Mouse (Mus musculus): ENCODE results near the gene Phlpp1.

The Phlpp1 gene

DNA sequence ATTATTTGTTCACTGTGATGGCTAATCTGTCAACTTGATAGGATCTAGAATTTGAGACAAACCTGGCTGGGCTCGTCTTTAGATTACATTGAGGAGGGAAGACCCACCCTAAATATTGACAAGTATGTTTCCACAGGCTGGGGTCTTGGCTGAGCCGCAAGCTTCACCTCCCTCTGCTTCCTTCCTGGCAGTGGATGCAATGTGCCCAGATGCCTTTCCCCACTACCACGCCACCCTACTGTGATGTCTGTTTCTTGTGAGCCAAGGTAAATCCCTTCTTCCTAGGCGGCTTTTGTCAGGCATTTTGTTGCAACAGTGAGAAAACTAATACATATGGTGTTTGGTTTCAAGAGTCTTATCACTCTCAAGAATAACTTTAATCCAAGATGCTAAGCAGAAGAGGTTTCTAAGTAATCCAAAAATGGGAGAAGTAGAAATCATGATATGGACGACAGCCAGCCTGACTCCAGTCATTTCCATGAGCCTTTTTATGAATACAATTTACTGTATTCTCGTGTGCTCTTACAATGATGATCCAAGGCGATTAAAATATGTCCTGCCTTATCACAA is 68.6 kb downstream of the Phlpp1 start:
- in situ Hi-C loops (cut with MboI, MseI) = no loop called here

DNA sequence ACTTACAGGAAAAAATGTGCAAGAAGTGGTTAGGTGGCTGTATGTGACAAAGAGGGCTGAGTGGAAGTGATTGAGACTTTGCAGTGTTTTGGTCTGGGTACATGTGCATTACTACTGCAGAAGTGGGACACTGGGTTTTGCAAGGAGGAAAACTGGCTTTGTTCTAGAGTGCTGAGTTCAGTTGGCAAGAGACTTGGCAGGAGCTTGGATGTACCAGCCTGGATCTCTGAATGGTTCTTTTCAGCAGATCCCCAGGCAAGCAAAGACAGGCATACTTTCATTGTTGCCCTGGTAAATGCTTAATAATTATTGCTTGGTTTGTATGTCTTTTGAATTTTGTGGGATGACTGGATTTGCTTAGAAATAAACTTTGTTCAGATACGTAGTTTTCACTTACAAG is 69.5 kb downstream of the Phlpp1 start:
- in situ Hi-C loops (cut with MboI, MseI) = no loop called here

DNA sequence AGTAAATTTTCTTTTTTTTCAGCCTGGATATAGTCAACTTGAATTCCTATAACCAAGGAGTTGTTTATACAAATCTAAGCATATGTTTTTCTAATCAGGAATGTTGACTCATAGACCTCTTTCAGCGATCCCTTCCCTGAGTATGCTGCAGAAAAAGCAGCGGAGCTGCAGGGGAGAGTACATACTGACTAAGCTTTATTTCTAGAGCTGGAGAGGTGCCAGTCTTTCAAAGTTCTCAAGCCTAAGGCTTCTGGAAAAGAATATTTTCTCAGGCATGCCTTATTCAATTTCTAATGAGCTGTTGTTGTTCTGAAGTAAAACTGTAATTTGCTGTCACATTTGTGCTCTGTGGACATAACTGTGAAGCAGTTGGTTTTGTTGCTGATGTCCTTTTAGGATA is 70.6 kb downstream of the Phlpp1 start:
- in situ Hi-C loops (cut with MboI, MseI) = no loop called here

DNA sequence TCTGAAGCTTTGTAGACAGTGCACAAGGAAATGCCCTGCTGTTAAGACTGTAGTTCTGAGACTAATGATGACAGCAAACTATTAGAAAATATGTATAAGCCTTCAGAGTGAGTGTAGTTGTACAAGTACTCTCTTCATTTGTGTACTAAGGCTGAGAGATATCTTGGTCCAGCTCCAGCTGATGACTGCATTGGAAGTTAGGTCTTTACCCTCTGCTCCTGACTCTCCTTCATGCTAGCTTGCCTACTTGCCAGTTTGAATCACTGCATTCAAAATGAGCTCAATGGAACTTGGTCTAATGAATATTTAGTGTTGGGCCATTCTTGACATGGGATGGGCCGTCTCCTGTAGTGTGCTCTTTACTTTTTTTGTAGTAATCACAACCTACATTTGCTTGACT is 71.8 kb downstream of the Phlpp1 start:
- in situ Hi-C loops (cut with MboI, MseI) = no loop called here

DNA sequence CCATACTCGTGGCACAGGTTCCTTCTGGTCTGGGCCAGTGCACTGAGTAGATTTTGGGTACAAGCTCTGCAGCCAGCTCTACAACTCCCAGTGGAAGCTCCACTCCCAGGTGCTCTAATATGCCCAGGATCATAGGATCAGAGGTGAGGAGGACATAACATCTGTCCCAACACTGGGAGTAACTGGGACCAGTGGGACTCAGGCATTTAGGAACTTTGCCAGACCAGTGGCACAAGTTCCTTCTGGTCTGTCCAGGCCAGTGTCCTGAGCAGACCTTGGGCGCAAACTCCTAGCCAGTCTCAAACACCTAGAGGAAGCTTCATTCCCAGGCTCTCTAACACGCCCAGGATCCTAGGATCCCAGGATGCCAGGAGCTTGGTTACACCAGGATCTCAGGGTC is 72.7 kb downstream of the Phlpp1 start:
- in situ Hi-C loops (cut with MboI, MseI) = no loop called here

DNA sequence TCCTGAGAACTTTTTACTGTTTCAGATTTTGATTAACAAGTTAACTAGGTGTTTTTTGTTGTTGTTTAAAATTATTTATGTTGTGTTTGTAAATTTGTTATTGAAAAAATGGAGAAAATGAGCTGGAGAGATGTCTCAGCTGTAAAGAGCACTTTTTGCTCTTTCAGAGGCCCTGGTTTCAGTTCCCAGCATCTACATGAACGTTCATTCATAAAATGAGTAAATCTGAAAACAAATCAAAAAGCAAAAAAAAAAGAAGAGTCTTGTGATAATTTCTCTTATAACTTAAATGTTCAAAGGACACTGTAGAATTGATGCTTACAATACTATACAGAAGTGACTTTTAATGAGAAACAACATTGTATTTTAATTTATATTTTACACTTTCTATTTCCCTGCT is 82.5 kb downstream of the Phlpp1 start:
- in situ Hi-C loops (cut with MboI, MseI) = loop anchor here in 1 of 2 experiments (5.0 kb wide), 1 partner anchor 58 kb away; no protein-coding TSS in a partner anchor

DNA sequence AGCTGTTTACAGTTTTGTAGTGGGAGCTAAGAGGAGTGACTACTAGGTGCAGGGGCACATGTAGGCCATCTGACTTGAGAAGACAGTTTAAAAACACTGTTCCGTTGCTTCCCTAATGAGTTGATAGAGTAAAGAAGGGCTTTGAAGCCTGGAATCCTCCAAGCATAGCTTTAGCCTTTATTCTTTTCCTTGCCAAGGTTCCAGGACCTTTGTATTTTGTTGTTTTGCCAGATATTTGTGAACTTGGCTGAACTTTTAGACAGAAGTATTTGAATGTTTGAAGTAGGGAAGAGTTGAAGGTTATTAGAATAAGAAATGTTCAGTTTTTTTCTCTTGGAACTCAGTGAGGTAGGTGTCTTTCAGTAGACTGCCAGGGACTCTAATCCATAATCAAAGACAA is 85.6 kb downstream of the Phlpp1 start:
- in situ Hi-C loops (cut with MboI, MseI) = no loop called here

DNA sequence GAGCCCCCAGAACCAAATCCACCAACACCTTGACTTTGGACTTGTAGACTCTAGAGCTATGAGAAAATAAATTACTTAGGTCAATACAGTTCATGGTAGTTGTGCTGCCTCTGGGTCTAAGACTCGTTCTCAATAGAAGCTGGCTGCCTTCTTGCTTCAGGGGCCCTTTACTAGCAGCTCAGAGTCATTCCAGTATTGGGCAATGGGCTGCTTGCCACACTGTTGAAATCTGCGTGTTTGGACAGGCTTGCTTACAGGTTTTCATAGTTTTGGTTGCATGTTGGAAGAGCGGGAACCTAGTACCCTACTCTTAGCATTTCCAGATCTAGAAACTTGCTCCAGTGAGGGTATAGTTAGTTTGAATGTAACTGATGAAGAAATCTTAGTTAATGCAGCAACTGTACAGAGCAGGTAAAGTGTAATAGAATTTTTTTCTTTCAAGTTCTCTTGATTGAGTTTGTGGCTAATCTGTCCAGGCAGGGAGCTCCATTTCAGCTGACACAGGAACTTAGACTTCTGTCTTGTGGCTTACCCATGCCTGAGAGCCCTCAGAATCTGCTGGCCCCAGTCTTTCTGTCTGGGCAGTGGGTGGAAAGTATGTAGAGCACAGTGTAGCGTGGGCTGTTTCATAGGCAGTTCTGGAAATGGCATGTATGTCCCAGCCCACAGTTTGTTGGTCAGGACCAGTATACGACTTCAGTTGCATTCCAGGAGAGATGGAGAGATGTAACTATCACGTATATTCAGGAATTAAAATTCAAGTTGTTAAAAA is 96.7 kb downstream of the Phlpp1 start:
- in situ Hi-C loops (cut with MboI, MseI) = no loop called here

DNA sequence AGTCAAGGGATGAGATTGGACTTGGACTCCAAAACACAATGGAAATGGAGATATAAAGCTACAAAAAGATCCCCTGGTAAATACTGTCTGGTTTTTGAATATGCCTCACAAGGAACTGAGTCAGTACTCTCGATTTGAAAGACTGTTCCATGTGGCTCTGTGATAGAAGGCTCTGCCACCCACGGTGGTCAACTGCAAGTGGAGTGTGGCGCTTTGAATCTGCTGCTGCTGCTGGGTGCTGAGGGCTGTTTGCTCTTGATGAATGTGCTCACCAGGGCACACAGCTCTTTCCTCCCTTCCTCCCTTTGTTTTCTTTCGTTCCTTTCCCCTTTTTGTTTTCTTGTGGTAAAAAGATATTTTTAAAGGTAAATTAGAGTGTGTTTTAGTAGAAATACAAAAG is 97.8 kb downstream of the Phlpp1 start:
- in situ Hi-C loops (cut with MboI, MseI) = no loop called here

DNA sequence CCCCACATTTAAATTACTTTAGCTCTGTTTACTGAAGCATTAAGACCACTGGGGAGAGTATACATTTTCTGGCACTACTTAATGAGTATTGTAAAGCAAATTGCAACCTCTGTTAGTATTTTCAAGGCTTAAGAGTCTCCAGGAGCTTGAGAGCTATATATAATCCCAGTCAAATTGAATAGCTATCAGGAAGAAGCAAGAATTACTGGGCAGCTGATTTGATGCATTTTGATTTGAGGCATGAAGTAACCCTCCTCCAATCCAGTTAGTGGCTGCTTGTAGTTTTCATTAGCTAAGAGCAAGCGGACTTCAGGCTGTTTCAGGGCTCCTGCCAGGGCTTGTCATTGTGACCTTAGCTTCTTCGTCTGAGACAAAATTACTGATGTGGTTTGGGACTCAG is 101.4 kb downstream of the Phlpp1 start:
- in situ Hi-C loops (cut with MboI, MseI) = no loop called here

DNA sequence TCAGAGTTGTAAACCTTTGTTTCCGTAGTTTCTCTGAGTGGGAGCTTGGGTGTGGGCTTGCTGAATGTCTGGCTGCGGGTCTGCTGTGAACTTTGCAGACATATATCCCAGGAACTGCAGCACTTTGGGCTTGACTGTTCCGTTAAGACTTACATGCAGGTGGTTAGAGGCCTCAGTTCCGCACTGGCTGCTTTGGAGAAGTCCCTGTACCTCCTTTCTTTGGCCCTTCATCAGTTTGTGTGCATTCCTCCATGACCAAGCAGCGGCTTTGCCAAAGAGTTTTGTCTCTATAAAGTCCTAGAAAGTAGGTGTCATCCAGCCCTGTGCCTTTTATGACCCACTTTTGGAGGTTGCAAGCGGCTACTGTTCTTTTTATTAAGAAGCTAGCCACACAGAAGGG is 102.2 kb downstream of the Phlpp1 start:
- in situ Hi-C loops (cut with MboI, MseI) = no loop called here

DNA sequence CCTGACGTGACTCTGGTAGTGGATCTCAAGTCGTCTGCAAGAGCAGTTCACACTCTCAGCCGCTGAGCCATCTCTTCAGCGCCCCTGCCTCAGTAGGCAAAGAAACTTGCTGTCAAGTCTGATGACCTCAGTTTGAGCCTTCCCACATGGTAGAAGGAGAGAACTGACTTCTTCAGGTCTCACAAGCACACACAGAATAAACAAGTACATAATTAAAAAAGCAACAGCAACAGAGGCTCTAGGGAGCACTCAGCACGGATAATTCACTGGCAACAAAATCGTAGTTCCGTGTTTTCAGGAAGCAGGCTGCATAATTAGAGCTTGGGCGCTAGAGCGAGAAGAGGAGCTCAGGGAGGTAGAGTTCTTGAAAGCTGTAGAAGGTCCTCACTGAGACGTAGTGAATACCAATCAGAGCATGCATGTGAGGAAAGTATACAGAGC is 103.0 kb downstream of the Phlpp1 start:
- in situ Hi-C loops (cut with MboI, MseI) = no loop called here

DNA sequence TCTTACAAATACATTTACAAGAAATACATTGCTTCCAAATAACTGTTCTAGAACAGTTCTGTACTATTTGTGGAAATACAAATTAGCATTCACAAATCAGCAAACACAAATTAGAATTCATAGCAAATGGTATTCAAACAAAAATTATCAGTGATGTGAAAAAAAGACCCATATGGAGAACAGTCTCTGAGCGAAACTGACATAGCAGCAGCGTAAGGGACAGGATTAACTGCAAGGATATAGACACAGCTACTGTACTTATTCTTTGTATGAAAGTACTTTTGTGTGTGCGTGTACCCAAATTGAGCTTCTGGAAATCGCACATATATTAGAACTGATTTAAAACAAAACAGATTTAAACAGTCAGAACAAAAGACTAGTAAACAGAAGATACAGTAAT is 103.6 kb downstream of the Phlpp1 start:
- in situ Hi-C loops (cut with MboI, MseI) = no loop called here

DNA sequence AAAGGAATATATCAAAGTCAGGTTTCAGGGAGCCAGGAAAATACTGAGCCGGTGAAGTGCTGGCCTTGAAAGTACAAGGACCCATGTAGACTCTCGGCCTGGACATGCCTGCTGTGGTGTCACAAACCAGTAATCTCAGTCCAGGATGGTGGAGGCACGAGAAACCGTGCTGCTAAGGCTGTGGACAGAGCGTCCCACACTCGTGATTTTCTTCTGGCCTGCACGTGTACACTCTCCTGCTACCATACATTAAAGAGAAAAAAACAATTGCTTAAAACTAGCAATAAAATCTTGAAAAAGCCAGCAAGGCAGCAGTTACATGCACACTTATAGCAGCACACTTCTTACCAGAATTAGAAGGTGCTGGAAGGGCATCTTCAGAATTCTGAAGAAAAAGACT is 104.2 kb downstream of the Phlpp1 start:
- in situ Hi-C loops (cut with MboI, MseI) = no loop called here

DNA sequence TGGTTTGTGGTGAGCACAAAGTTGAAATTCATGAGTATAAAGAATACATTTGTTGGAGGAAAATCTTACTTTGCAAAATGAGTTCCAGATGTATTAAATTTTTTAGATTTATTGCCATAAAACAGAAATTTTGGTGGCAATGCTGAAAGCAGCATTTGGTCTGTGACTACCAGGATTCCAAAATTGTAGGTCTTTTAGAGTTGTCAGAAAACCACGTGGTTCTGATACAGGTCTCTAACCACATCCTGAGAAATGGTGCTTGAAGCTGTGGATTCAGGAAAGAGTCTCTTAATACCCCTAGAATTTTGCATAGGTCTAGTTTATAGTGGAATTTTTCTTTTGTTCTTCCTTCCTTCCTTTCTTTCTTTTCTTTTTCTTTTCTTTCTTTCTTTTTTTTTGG is 105.3 kb downstream of the Phlpp1 start:
- in situ Hi-C loops (cut with MboI, MseI) = no loop called here

DNA sequence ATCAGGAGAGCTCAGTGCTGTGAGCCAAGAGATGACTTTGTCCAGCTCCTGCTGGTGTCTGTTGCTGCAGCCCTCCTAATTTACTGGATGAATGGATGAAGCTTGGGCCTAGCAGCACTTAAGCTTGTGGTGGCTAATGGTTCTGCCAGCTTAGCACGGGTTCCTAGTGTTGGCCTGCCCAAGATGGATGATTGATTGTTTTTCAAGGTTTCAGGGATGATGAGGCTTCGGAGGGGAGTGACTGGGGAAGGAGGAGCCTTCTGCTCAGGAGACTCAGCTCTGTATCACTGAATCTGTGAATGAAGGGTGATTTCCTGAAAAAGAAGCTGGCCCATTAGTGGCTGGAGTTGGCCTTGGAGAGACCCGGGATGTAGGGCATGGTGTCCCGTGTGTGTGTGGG is 105.7 kb downstream of the Phlpp1 start:
- in situ Hi-C loops (cut with MboI, MseI) = no loop called here

DNA sequence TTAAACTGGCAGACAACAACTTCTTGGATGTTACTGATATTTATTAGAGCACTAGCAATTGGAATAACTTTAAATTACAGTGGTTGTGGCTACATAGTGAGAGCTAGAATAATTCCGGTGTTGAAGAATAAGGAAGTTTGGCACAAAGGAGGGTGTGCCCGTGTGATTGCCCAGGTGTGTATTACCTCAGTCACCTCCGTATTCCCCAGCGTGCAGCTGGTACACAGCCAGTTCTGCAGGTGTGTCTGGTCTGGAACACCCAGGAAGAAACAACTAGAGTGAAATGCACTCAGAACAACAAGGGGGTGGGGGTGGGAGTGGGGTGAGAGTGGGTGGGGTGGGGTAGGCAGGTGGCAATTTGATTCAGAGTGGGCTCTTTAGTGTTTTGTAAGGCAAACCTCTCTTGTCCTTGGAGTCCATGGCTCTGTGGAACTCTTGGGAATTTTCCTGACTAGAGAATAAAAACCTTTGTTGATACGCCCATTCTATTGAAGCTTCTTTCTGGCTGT is 107.1 kb downstream of the Phlpp1 start:
- in situ Hi-C loops (cut with MboI, MseI) = no loop called here

DNA sequence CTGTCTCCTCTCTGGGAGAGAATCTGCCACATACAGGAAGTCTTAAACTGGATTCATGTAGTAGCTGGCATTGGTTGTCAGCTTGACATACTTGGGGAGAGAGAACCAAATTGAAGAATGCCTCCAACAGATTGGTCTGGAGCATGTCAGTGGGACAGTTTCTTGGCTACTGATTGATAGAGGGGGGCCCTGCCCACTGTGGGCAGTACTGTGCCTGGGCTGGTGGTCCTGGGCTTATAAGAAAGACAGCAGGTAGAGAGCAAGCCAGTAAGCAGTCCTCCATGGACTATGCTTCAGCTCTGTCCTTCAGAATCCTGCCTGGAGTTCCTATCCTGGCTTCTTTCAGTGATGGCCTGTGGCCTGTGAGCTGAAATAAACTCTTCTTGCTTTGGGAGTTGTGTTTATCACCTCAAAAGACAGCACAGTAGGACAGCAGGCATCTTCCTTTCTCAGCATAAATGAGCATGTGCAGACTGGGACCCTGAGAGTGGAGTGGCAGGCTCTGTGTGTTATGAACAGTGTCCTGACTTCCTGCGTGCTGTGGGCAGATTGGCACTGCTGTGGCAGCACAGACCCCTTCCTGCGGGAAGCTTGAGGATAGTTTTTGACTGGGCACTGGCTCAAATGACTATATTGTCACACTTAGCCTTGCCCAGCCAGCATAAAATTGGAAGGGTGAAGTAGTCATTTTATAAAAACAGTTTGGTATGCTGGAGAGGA is 108.0 kb downstream of the Phlpp1 start:
- in situ Hi-C loops (cut with MboI, MseI) = no loop called here

DNA sequence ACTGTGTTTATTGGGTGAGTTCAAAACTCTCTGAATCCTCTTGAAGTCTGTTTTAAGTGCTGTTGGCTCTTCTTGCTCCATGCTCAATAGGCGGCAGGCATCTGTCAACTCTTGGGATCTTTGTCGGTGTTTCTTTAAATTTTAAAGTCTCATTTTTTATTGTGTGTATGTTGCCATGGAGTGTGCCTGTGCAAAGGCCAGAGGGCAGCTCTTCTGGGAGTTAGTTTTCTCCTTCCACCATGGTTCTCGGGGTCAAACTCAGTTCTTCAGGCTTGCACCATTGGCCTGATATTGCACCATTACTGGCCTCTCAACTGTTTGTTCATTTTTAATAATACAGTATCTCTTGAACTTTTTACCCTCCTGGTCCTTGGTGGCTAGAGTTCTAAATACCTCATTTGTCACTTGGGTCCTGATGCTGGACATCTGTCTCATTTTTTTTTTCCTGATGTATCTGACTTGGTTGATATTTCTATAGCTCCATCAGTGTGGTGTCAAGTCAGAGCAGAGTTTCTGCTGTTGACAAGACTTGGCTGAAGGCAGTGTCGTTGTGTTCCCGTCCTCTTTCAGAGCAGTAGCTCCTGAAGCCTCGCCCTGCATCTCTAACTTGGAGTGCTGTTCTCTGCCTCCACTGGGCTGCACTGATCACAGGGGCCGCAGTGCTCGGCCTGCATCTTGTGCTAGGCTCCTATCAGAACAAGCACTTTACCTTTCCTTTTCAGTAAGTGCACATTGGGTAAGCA is 108.8 kb downstream of the Phlpp1 start:
- in situ Hi-C loops (cut with MboI, MseI) = no loop called here

DNA sequence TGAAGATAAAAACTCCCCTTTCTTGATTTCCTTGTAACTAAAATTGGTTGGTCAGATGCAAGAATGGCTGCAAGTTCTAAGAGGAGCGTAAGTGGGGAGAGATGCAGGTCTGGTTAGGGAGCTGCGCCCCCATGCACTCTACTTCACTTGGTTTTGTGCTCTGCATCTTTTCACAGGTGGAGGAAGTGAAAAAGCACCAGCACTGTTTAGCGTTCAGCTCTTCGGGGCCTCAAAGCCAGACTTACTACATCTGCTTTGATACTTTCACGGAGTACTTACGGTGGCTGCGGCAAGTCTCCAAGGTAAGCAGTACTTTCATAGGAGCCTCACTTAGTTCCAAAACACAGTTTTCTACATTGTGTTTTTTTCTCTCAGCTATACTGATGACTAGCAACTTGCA is 115.3 kb downstream of the Phlpp1 start:
- in situ Hi-C loops (cut with MboI, MseI) = no loop called here

DNA sequence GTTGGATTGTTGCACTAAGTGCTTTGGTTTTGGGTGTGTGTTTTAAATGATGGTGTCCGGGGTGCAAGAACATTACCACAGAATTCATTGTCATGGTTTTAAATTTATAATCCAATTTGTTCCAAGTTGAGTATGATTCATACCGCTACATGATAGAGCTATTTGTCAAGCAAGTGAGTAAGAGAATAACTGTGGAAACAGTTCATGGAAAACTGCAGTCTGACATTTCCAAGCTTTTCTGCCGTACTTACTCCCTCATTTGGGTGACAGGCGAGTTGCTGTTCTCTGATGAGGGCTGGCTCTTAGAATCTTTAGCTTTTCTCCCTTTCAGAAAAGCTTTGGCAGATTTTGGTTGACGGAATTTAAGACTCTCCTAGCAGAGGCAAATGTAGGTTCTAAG is 117.5 kb downstream of the Phlpp1 start:
- in situ Hi-C loops (cut with MboI, MseI) = no loop called here

DNA sequence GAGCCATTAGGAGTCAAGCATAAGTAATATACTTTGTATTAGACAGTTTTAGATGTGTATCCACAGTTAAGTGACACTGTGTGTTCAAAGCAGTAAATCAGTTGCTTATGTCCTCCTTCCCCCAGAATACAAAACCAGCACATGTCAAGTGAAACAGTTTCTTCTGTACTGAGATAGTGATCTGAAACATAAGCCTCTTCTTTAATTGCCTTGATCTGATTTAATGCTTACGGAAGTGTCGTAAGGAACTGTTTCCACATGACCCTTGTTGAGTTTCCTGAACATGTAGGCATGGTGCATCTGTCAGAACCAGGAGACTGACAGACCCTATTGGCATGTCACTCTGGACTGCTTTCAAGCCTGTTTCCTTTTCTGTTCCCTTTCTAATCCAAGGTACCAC is 118.0 kb downstream of the Phlpp1 start:
- in situ Hi-C loops (cut with MboI, MseI) = no loop called here

Measured in T-helper 17 cell (primary cell).